Mouse (Mus musculus) liver, adult 10 weeks (tissue): ENCODE data around the gene Pcbp4. TPM values are rescaled to one million over a fixed set of nuclear protein-coding genes. Genes with fewer than 3 reads are reported as not detected.

Source experiments
- polyA plus RNA-seq: library from polyadenylated mRNA; stranded (reverse); fragments of 350-450 nt; fragmentation: Illumina TruSeq; extraction: RNeasy Lipid Tissue Mini Kit (QIAGEN cat#74804); gene quantifications from one replicate; pipeline ENCODE4 v1.2.3, GENCODE M21; 2014; ENCODE audit warnings: low read depth, low replicate concordance

The Pcbp4 gene
- 2.8 TPM for polyA plus RNA-seq

GRCm38 (mm10) chr9:106453271-106454070, at the start of gene Pcbp4:
Pcbp4 (plus strand) TSS chr9:106453291.

GRCm38 (mm10) chr9:106429221-106430014, 23.7 kb upstream of the Pcbp4 start, which contains the start of gene Rpl29:
Rpl29 (plus strand) TSS chr9:106429454.

GRCm38 (mm10) chr9:106447348-106447747, 5.7 kb upstream of the Pcbp4 start, which contains the start of the genes Abhd14b and Abhd14a:
Abhd14b (plus strand) TSS chr9:106447459.
Abhd14a (minus strand) TSS chr9:106447678.

GRCm38 (mm10) chr9:106465571-106466200, 12.6 kb downstream of the Pcbp4 start, which contains the start of gene Gpr62:
Gpr62 (minus strand) TSS chr9:106465938.

GRCm38 (mm10) chr9:106475663-106476001, 22.5 kb downstream of the Pcbp4 start, which contains the start of gene Rrp9:
Rrp9 (plus strand) TSS chr9:106475963.

GRCm38 (mm10) chr9:106476924-106477484, 23.9 kb downstream of the Pcbp4 start, which contains the start of gene Parp3:
Parp3 (minus strand) TSS chr9:106476949.

GRCm38 (mm10) chr9:106499667-106500066, 46.6 kb downstream of the Pcbp4 start, which contains the start of gene Iqcf1:
Iqcf1 (plus strand) TSS chr9:106499967.

Other genes starting within 250 kb of the Pcbp4 start
- gene Tlr9, start 230.7 kb upstream of the Pcbp4 start, polyA plus RNA-seq = not detected
- gene Alas1, start 204.6 kb upstream of the Pcbp4 start, polyA plus RNA-seq = 86.5 TPM
- gene Poc1a, start 172.2 kb upstream of the Pcbp4 start, polyA plus RNA-seq = 0.34 TPM
- gene Dusp7, start 84.7 kb upstream of the Pcbp4 start, polyA plus RNA-seq = 2.9 TPM
- gene Rpl29, start 23.8 kb upstream of the Pcbp4 start, polyA plus RNA-seq = 26.6 TPM
- gene Acy1, start 15.0 kb upstream of the Pcbp4 start, polyA plus RNA-seq = 4.1 TPM
- gene Abhd14b, start 5.8 kb upstream of the Pcbp4 start, polyA plus RNA-seq = 105 TPM
- gene Abhd14a, start 5.6 kb upstream of the Pcbp4 start, polyA plus RNA-seq = 2.2 TPM
- not detected for gene Gpr62, start 12.6 kb downstream of the Pcbp4 start, polyA plus RNA-seq
- gene Rrp9, start 22.7 kb downstream of the Pcbp4 start, polyA plus RNA-seq = 1.5 TPM
- 9.4 TPM for gene Parp3, start 23.7 kb downstream of the Pcbp4 start, polyA plus RNA-seq
- gene Iqcf1, start 46.7 kb downstream of the Pcbp4 start, polyA plus RNA-seq = not detected
- gene Iqcf5, start 61.3 kb downstream of the Pcbp4 start, polyA plus RNA-seq = not detected
- gene Iqcf3, start 108.3 kb downstream of the Pcbp4 start, polyA plus RNA-seq = not detected
- gene Iqcf4, start 117.7 kb downstream of the Pcbp4 start, polyA plus RNA-seq = not detected
- gene Iqcf6, start 173.3 kb downstream of the Pcbp4 start, polyA plus RNA-seq = not detected
- gene Grm2, start 202.8 kb downstream of the Pcbp4 start, polyA plus RNA-seq = not detected
- gene Tex264, start 232.6 kb downstream of the Pcbp4 start, polyA plus RNA-seq = 15.1 TPM